Mouse (Mus musculus) heart, embryonic 10.5 days (tissue): ENCODE results near the gene Avil. TPM values are rescaled to one million over a fixed set of nuclear protein-coding genes. Genes with fewer than 3 reads are reported as not detected.
A peak's percentile ranks its signal among the peaks of the same experiment; 100 is the strongest.

Source experiments
- DNase-seq: peaks from one replicate; pipeline ENCODE4 v3.0.0-alpha.2; 2017; ENCODE audit warnings: low spot score
- H3K27ac ChIP-seq: fragments of 300-500 bp; sonication (generic); 2 replicates; pipeline ENCODE4 v1.5.1; 2016; ENCODE audit warnings: mild to moderate bottlenecking
- H3K27me3 ChIP-seq: fragments of 300-500 bp; sonication (generic); 2 replicates; pipeline ENCODE4 v1.6.1; 2016; ENCODE audit warnings: mild to moderate bottlenecking; ENCODE audit not compliant: poor library complexity, insufficient read depth, severe bottlenecking
- H3K36me3 ChIP-seq: fragments of 300-500 bp; sonication (generic); 2 replicates; pipeline ENCODE4 v1.6.1; 2016; ENCODE audit warnings: mild to moderate bottlenecking, moderate library complexity
- H3K4me1 ChIP-seq: fragments of 300-500 bp; sonication (generic); 2 replicates; pipeline ENCODE4 v1.6.1; 2016; ENCODE audit warnings: mild to moderate bottlenecking
- H3K4me3 ChIP-seq: fragments of 300-500 bp; sonication (generic); 2 replicates; pipeline ENCODE4 v1.5.1; 2016; ENCODE audit warnings: mild to moderate bottlenecking, moderate library complexity
- H3K9me3 ChIP-seq: fragments of 300-500 bp; sonication (generic); 2 replicates; pipeline ENCODE4 v1.6.1; 2016; ENCODE audit warnings: mild to moderate bottlenecking, moderate library complexity
- WGBS: fragments of 180-500 bp; shearing (Covaris S2); methylation state at CpG from one replicate; pipeline ENCODE4 v1.1.7; 2016; 5-methylcytosine and 5-hydroxymethylcytosine counted together
- polyA plus RNA-seq: library from polyadenylated mRNA; unstranded; fragments of >200 nt; fragmentation: Nextera tagmentation; extraction: Ambion mirVana; gene quantifications from 2 replicates; pipeline ENCODE4 v1.2.1, GENCODE M21; 2016

The Avil gene
- 0.07 TPM in 1 of 2 replicates, not detected in the other for polyA plus RNA-seq

- DNase-seq: no peak
- no peak within 1 kb of the TSS for H3K4me3 ChIP-seq
- no peaks in the 10 kb centered on the region for H3K9me3 ChIP-seq
- H3K4me1 ChIP-seq: no peaks in the 10 kb centered on the region; the same call in 1 of the 2 replicates
- H3K27ac ChIP-seq: no peak within 1 kb of the TSS
- H3K27me3 ChIP-seq: no peaks in the 10 kb centered on the region
- WGBS: 92% methylated on average over 5 of the region's 5 CpGs
- H3K36me3 ChIP-seq: peaks cover 43% of the 10 kb centered on the region
Observed at GRCm38 (mm10) chr10:127000529-127000928, at the start of gene Avil. TSS of gene Avil (plus strand) at chr10:127000709.

- Histone ChIP-seq H3K27ac (no peak overlapping the region), H3K4me3 (no peak overlapping the region), H3K9me3 (no peaks in the 10 kb centered on the region), H3K36me3 (no peaks in the 10 kb centered on the region), H3K4me1 (peaks cover 40% of the 10 kb centered on the region), H3K27me3 (no peaks in the 10 kb centered on the region)
- DNase-seq: no peak
- 84% methylated on average over 1 of the region's 1 CpGs for WGBS
Observed at GRCm38 (mm10) chr10:126952375-126952774, 48.1 kb upstream of the Avil start.

GRCm38 (mm10) chr10:126953029-126953471, 47.5 kb upstream of the Avil start:
- WGBS: 85% methylated on average over 3 of the region's 3 CpGs
- Histone ChIP-seq H3K4me3 (no peak overlapping the region), H3K27ac (no peak overlapping the region), H3K27me3 (no peaks in the 10 kb centered on the region), H3K36me3 (no peaks in the 10 kb centered on the region), H3K4me1 (peaks cover 47% of the 10 kb centered on the region), H3K9me3 (no peaks in the 10 kb centered on the region)
- no peak for DNase-seq

GRCm38 (mm10) chr10:126956692-126957358, 43.7 kb upstream of the Avil start:
- Histone ChIP-seq H3K4me1 (peaks cover 33% of the 10 kb centered on the region), H3K27ac (peak overlapping the region; percentile 88), H3K4me3 (peak overlapping the region; percentile 42), H3K27me3 (0 out of 2 replicates have a peak, but pooled peaks cover 3% of the 10 kb centered on the region), H3K9me3 (no peaks in the 10 kb centered on the region), H3K36me3 (no peaks in the 10 kb centered on the region)
- DNase-seq: no peak
- WGBS: 12% methylated on average over 15 of the region's 15 CpGs

GRCm38 (mm10) chr10:126957359-126958107, 43.0 kb upstream of the Avil start:
- no peaks in the 10 kb centered on the region for H3K36me3 ChIP-seq
- H3K27me3 ChIP-seq: 0 out of 2 replicates have a peak, but pooled peaks cover 3% of the 10 kb centered on the region
- H3K9me3 ChIP-seq: no peaks in the 10 kb centered on the region
- H3K4me1 ChIP-seq: peaks cover 41% of the 10 kb centered on the region
- H3K4me3 ChIP-seq: peak overlapping the region; percentile 42
- whole genome bisulfite sequencing: 3% methylated on average over 25 of the region's 25 CpGs
- H3K27ac ChIP-seq: peak overlapping the region; percentile 88
- peak; percentile 89 for DNase-seq

- Histone ChIP-seq H3K4me3 (no peak overlapping the region), H3K9me3 (no peaks in the 10 kb centered on the region), H3K27me3 (0 out of 2 replicates have a peak, but pooled peaks cover 3% of the 10 kb centered on the region), H3K4me1 (peaks cover 33% of the 10 kb centered on the region), H3K27ac (0 out of 2 replicates have a peak overlapping the region, but pooled peaks have one; percentile 32), H3K36me3 (no peaks in the 10 kb centered on the region)
- no peak for DNase-seq
- WGBS: 63% methylated on average over 8 of the region's 8 CpGs
Observed at GRCm38 (mm10) chr10:126960496-126960895, 40.0 kb upstream of the Avil start.

- Histone ChIP-seq H3K9me3 (no peaks in the 10 kb centered on the region), H3K4me1 (peaks cover 28% of the 10 kb centered on the region), H3K27ac (peak overlapping the region; percentile 81), H3K4me3 (no peak overlapping the region), H3K27me3 (0 out of 2 replicates have a peak, but pooled peaks cover 3% of the 10 kb centered on the region), H3K36me3 (no peaks in the 10 kb centered on the region)
- no peak for DNase-seq
- WGBS: 74% methylated on average over 10 of the region's 10 CpGs
Observed at GRCm38 (mm10) chr10:126961757-126962156, 38.8 kb upstream of the Avil start.

- Histone ChIP-seq H3K9me3 (no peaks in the 10 kb centered on the region), H3K27ac (peak overlapping the region; percentile 81), H3K27me3 (0 out of 2 replicates have a peak, but pooled peaks cover 3% of the 10 kb centered on the region), H3K4me3 (peak overlapping the region; percentile 22; the same call in 1 of the 2 replicates), H3K36me3 (no peaks in the 10 kb centered on the region), H3K4me1 (peaks cover 21% of the 10 kb centered on the region)
- WGBS: 26% methylated on average over 15 of the region's 15 CpGs
- DNase-seq: peak; percentile 86
Observed at GRCm38 (mm10) chr10:126962271-126962965, 38.1 kb upstream of the Avil start.

GRCm38 (mm10) chr10:126962966-126963330, 37.6 kb upstream of the Avil start:
- Histone ChIP-seq H3K4me3 (no peak overlapping the region), H3K9me3 (no peaks in the 10 kb centered on the region), H3K4me1 (peaks cover 16% of the 10 kb centered on the region), H3K27ac (peak overlapping the region; percentile 26; the same call in 1 of the 2 replicates), H3K36me3 (no peaks in the 10 kb centered on the region), H3K27me3 (0 out of 2 replicates have a peak, but pooled peaks cover 3% of the 10 kb centered on the region)
- WGBS: 51% methylated on average over 6 of the region's 6 CpGs
- DNase-seq: no peak

GRCm38 (mm10) chr10:126963821-126964220, 36.7 kb upstream of the Avil start:
- Histone ChIP-seq H3K36me3 (no peaks in the 10 kb centered on the region), H3K27ac (no peak overlapping the region), H3K4me3 (no peak overlapping the region), H3K27me3 (0 out of 2 replicates have a peak, but pooled peaks cover 3% of the 10 kb centered on the region), H3K4me1 (peaks cover 15% of the 10 kb centered on the region), H3K9me3 (no peaks in the 10 kb centered on the region)
- no peak for DNase-seq
- WGBS: 85% methylated on average over 8 of the region's 8 CpGs

- peak overlapping the region; percentile 91 for H3K27ac ChIP-seq
- no peaks in the 10 kb centered on the region for H3K9me3 ChIP-seq
- H3K27me3 ChIP-seq: no peaks in the 10 kb centered on the region
- no peak for DNase-seq
- H3K4me3 ChIP-seq: peak overlapping the region; percentile 46
- peaks cover 31% of the 10 kb centered on the region for H3K4me1 ChIP-seq
- 5% methylated on average over 12 of the region's 12 CpGs for WGBS
- no peaks in the 10 kb centered on the region for H3K36me3 ChIP-seq
Observed at GRCm38 (mm10) chr10:126971363-126972050, 29.0 kb upstream of the Avil start.

GRCm38 (mm10) chr10:126972051-126972725, 28.3 kb upstream of the Avil start:
- no peaks in the 10 kb centered on the region for H3K27me3 ChIP-seq
- H3K9me3 ChIP-seq: no peaks in the 10 kb centered on the region
- peak; percentile 97 for DNase-seq
- H3K27ac ChIP-seq: peak overlapping the region; percentile 91
- 8% methylated on average over 13 of the region's 13 CpGs for WGBS
- peak overlapping the region; percentile 46 for H3K4me3 ChIP-seq
- H3K4me1 ChIP-seq: peaks cover 31% of the 10 kb centered on the region
- no peaks in the 10 kb centered on the region for H3K36me3 ChIP-seq
